Mouse (Mus musculus) lung, embryonic 16.5 days (tissue): Measurements from ENCODE around the gene Fchsd2. TPM values are rescaled to one million over a fixed set of nuclear protein-coding genes. Genes with fewer than 3 reads are reported as not detected.

Experiments used
- ATAC-seq: fragments of 200-750 bp; cut with Nextera tagmentation; 2 replicates; pipeline ENCODE4 v1.8.0; 2017; ENCODE audit warnings: low read depth, mild to moderate bottlenecking, moderate library complexity
- H3K27ac ChIP-seq: fragments of 300-500 bp; sonication (generic); 2 replicates; pipeline ENCODE4 v1.5.1; 2014; ENCODE audit warnings: mild to moderate bottlenecking, control low read depth, low read length
- H3K27me3 ChIP-seq: fragments of 300-500 bp; sonication (generic); 2 replicates; pipeline ENCODE4 v1.6.1; 2014; ENCODE audit warnings: low read depth, low read length, mixed read lengths; ENCODE audit not compliant: control insufficient read depth, insufficient read depth
- H3K36me3 ChIP-seq: fragments of 300-500 bp; sonication (generic); 2 replicates; pipeline ENCODE4 v1.6.1; 2014; ENCODE audit warnings: low read length; ENCODE audit not compliant: control insufficient read depth, insufficient read depth
- H3K4me1 ChIP-seq: fragments of 300-500 bp; sonication (generic); replicated peaks from 2 replicates; pipeline ENCODE4 v1.6.1; 2014; ENCODE audit warnings: low read length, mixed read lengths; ENCODE audit not compliant: control insufficient read depth, insufficient read depth
- H3K4me2 ChIP-seq: fragments of 300-500 bp; sonication (generic); 2 replicates; pipeline ENCODE4 v1.6.1; 2014; ENCODE audit warnings: low read depth, low read length, control low read depth
- H3K4me3 ChIP-seq: fragments of 300-500 bp; sonication (generic); 2 replicates; pipeline ENCODE4 v1.5.1; 2014; ENCODE audit warnings: mild to moderate bottlenecking, low read length, control low read depth
- H3K9ac ChIP-seq: fragments of 300-500 bp; sonication (generic); 2 replicates; pipeline ENCODE4 v1.6.1; 2014; ENCODE audit warnings: low read length, control low read depth
- H3K9me3 ChIP-seq: fragments of 300-500 bp; sonication (generic); 2 replicates; pipeline ENCODE4 v1.6.1; 2016; ENCODE audit warnings: low read length; ENCODE audit not compliant: control insufficient read depth
- WGBS: fragments of 180-500 bp; shearing (Covaris S2); extraction: QIAGEN DNeasy Blood & Tissue Kit; methylation state at CpG from one replicate; pipeline ENCODE4 v1.1.7; 2014; 5-methylcytosine and 5-hydroxymethylcytosine counted together
- polyA plus RNA-seq: library from polyadenylated mRNA; unstranded; fragments of >200 nt; fragmentation: Nextera tagmentation; extraction: Ambion mirVana; gene quantifications from 2 replicates; pipeline ENCODE4 v1.2.1, GENCODE M21; 2015

Gene Fchsd2
- polyA plus RNA-seq, 1 experiment from 2014 or later, result 22.3 TPM

- H3K9me3 ChIP-seq, result no peaks in the 10 kb centered on the region
- no peak for ATAC-seq
- H3K4me2 ChIP-seq, result no peak overlapping the region
- no peaks in the 10 kb centered on the region for H3K36me3 ChIP-seq
- WGBS, result 47% methylated on average over 6 of the region's 6 CpGs
- no peak overlapping the region for H3K4me3 ChIP-seq
- no peaks in the 10 kb centered on the region; the same call in 1 of the 2 replicates for H3K27me3 ChIP-seq
- peaks cover 31% of the 10 kb centered on the region for H3K4me1 ChIP-seq
- no peak overlapping the region for H3K27ac ChIP-seq
- H3K9ac ChIP-seq, result no peak overlapping the region
These were observed 231.7 kb downstream of the Fchsd2 start for GRCm38 (mm10) chr7:101324142-101324962.

GRCm38 (mm10) chr7:101326006-101326405 lies 233.3 kb downstream of the Fchsd2 start:
- 73% methylated on average over 5 of the region's 5 CpGs for WGBS
- ATAC-seq, result no peak

GRCm38 (mm10) chr7:101327263-101327662 lies 234.6 kb downstream of the Fchsd2 start:
- Histone ChIP-seq H3K27me3 (no peaks in the 10 kb centered on the region), H3K4me2 (no peak overlapping the region), H3K36me3 (no peaks in the 10 kb centered on the region), H3K9ac (no peak overlapping the region), H3K9me3 (no peaks in the 10 kb centered on the region), H3K4me1 (peaks cover 22% of the 10 kb centered on the region), H3K4me3 (no peak overlapping the region), H3K27ac (no peak overlapping the region)
- no peak for ATAC-seq
- WGBS, result 58% methylated on average over 5 of the region's 5 CpGs

More at GRCm38 (mm10) chr7:101326006-101326405, 233.3 kb downstream of the Fchsd2 start:
- no peaks in the 10 kb centered on the region for H3K9me3 ChIP-seq
- H3K27ac ChIP-seq, result no peak overlapping the region
- H3K4me3 ChIP-seq, result no peak overlapping the region
- no peaks in the 10 kb centered on the region for H3K27me3 ChIP-seq
- H3K4me2 ChIP-seq, result no peak overlapping the region
- H3K4me1 ChIP-seq, result peaks cover 22% of the 10 kb centered on the region
- H3K9ac ChIP-seq, result no peak overlapping the region
- no peaks in the 10 kb centered on the region for H3K36me3 ChIP-seq

- 72% methylated on average over 2 of the region's 2 CpGs for WGBS
- Histone ChIP-seq H3K9me3 (no peaks in the 10 kb centered on the region), H3K4me1 (peaks cover 17% of the 10 kb centered on the region)
These were observed 235.1 kb downstream of the Fchsd2 start for GRCm38 (mm10) chr7:101327786-101328185.

GRCm38 (mm10) chr7:101328621-101329158 lies 236.0 kb downstream of the Fchsd2 start:
- no peak overlapping the region for H3K4me3 ChIP-seq
- peaks cover 12% of the 10 kb centered on the region for H3K4me1 ChIP-seq
- no peak overlapping the region for H3K27ac ChIP-seq
- no peak; the same call in 1 of the 2 replicates for ATAC-seq
- no peaks in the 10 kb centered on the region for H3K27me3 ChIP-seq
- WGBS, result 66% methylated on average over 4 of the region's 4 CpGs
- no peak overlapping the region for H3K4me2 ChIP-seq
- no peaks in the 10 kb centered on the region for H3K9me3 ChIP-seq
- peak overlapping the region; percentile 7; the same call in 1 of the 2 replicates for H3K9ac ChIP-seq
- H3K36me3 ChIP-seq, result no peaks in the 10 kb centered on the region

More at GRCm38 (mm10) chr7:101327786-101328185, 235.1 kb downstream of the Fchsd2 start:
- Histone ChIP-seq H3K9ac (no peak overlapping the region), H3K4me3 (no peak overlapping the region), H3K36me3 (no peaks in the 10 kb centered on the region), H3K27ac (no peak overlapping the region), H3K4me2 (no peak overlapping the region), H3K27me3 (no peaks in the 10 kb centered on the region)
- ATAC-seq, result no peak

- H3K4me3 ChIP-seq, result no peak overlapping the region
- WGBS, result 69% methylated on average over 4 of the region's 4 CpGs
- H3K4me1 ChIP-seq, result peaks cover 5% of the 10 kb centered on the region; the same call in 1 of the 2 replicates
- H3K9ac ChIP-seq, result no peak overlapping the region
- no peak overlapping the region for H3K4me2 ChIP-seq
- ATAC-seq, result no peak
- no peak overlapping the region for H3K27ac ChIP-seq
- H3K36me3 ChIP-seq, result no peaks in the 10 kb centered on the region
- no peaks in the 10 kb centered on the region for H3K9me3 ChIP-seq
- no peaks in the 10 kb centered on the region for H3K27me3 ChIP-seq
These were observed 236.9 kb downstream of the Fchsd2 start for GRCm38 (mm10) chr7:101329606-101330005.

GRCm38 (mm10) chr7:101330074-101330840 lies 237.6 kb downstream of the Fchsd2 start:
- H3K9ac ChIP-seq, result no peak overlapping the region

GRCm38 (mm10) chr7:101330841-101331173 lies 238.1 kb downstream of the Fchsd2 start:
- Histone ChIP-seq H3K27me3 (no peaks in the 10 kb centered on the region), H3K4me2 (no peak overlapping the region), H3K27ac (no peak overlapping the region), H3K9me3 (no peaks in the 10 kb centered on the region), H3K4me1 (peaks cover 5% of the 10 kb centered on the region; the same call in 1 of the 2 replicates), H3K9ac (no peak overlapping the region), H3K36me3 (no peaks in the 10 kb centered on the region), H3K4me3 (no peak overlapping the region)
- ATAC-seq, result no peak
- WGBS, result 71% methylated on average over 4 of the region's 4 CpGs

More at GRCm38 (mm10) chr7:101330074-101330840, 237.6 kb downstream of the Fchsd2 start:
- ATAC-seq, result no peak
- no peak overlapping the region for H3K27ac ChIP-seq
- peaks cover 5% of the 10 kb centered on the region; the same call in 1 of the 2 replicates for H3K4me1 ChIP-seq
- 60% methylated on average over 10 of the region's 10 CpGs for WGBS
- H3K4me2 ChIP-seq, result no peak overlapping the region
- H3K9me3 ChIP-seq, result no peaks in the 10 kb centered on the region
- no peaks in the 10 kb centered on the region for H3K27me3 ChIP-seq
- H3K4me3 ChIP-seq, result no peak overlapping the region
- no peaks in the 10 kb centered on the region for H3K36me3 ChIP-seq
